Mouse (Mus musculus): ENCODE data around the gene Ccser1. TPM values are rescaled to one million over a fixed set of nuclear protein-coding genes. Genes with fewer than 3 reads are reported as not detected.

Gene Ccser1
- polyA plus RNA-seq, 1 experiment from 2014 or later = 6.6 TPM

DNA sequence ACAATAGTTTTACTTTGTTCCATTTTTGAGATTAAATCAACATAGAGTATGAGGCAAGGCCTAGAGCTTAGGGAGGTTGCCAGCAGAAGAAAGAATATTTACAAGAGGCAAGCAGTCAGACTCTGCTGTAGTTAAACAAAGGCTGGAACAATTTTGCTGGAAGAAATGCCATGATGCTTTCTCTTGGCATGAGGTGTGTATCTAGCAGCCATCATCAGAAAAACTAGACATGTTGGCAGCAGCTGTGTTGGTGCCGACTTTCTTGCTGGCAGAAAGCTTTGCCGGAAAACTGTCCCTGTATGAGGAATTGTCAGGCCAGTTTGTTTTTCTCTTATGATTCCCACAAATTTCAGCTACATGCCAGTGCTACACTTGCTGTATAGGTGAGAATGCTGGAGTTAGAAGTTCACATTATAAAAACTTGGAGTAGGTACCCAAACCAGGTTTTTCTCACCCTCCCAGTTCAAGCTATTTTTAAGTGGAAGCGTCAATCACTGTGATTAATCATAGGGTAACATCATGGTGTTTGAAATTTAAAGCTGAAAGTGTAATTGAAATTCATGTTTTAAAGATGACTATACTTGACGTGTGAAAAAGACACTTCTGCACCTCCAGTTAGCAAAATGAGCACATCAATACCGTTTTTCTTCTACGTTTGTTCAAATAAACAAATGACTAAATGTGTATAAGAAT lies 1016.5 kb downstream of the Ccser1 start:
- WGBS = 83% methylated on average over 6 of the region's 6 CpGs

DNA sequence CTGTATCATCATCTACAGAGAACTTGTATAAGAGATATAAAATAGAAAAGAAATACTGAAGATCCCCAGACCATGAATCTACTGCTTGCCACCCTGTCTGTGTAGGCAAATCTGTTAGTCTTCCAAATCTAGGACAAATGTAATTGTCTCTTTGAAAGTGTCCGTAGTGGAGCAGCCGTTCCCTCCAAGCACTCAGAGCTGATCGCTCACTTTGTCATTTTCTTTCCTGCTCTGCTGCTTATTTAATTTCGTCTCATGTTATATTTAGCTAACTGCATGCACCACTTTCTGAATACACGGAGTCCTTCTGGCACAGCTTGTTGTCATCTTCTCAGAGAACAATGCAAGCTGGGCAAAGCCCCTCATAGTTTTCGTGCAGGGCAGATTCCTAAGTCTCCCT lies 1018.6 kb downstream of the Ccser1 start:
- H3K4me2 ChIP-seq (replicated peaks; ENCODE audit: low read depth) = no peak overlapping the region
- no peaks in the 10 kb centered on the region for H3K36me3 ChIP-seq (ENCODE audit: control insufficient read depth, insufficient read depth)
- WGBS = 62% methylated on average over 6 of the region's 6 CpGs
- H3K4me1 ChIP-seq (replicated peaks; ENCODE audit: control insufficient read depth, insufficient read depth, low read length) = no peaks in the 10 kb centered on the region
- ATAC-seq = no peak
- H3K9ac ChIP-seq (ENCODE audit: low read depth, low read length) = no peak overlapping the region
- no peaks in the 10 kb centered on the region for H3K9me3 ChIP-seq (ENCODE audit: control insufficient read depth)
- H3K27ac ChIP-seq (ENCODE audit: low read depth, low read length) = no peak overlapping the region
- no peaks in the 10 kb centered on the region for H3K27me3 ChIP-seq (replicated peaks; ENCODE audit: control insufficient read depth, insufficient read depth, low read length)
- TF ChIP-seq CTCF (IDR thresholded peaks at IDR 0.05; ENCODE audit: low read depth) = no peak
- no peak overlapping the region for H3K4me3 ChIP-seq (ENCODE audit: low read depth, low read length)

More for the DNA sequence above, 1016.5 kb downstream of the Ccser1 start:
- no peaks in the 10 kb centered on the region for H3K27me3 ChIP-seq (replicated peaks; ENCODE audit: control insufficient read depth, insufficient read depth, low read length)
- no peaks in the 10 kb centered on the region for H3K36me3 ChIP-seq (ENCODE audit: control insufficient read depth, insufficient read depth)
- H3K27ac ChIP-seq (ENCODE audit: low read depth, low read length) = no peak overlapping the region
- ATAC-seq = no peak
- no peaks in the 10 kb centered on the region for H3K9me3 ChIP-seq (ENCODE audit: control insufficient read depth)
- TF ChIP-seq CTCF (IDR thresholded peaks at IDR 0.05; ENCODE audit: low read depth) = no peak
- no peak overlapping the region for H3K9ac ChIP-seq (ENCODE audit: low read depth, low read length)
- H3K4me3 ChIP-seq (ENCODE audit: low read depth, low read length) = no peak overlapping the region
- no peak overlapping the region for H3K4me2 ChIP-seq (replicated peaks; ENCODE audit: low read depth)
- H3K4me1 ChIP-seq (replicated peaks; ENCODE audit: control insufficient read depth, insufficient read depth, low read length) = no peaks in the 10 kb centered on the region

DNA sequence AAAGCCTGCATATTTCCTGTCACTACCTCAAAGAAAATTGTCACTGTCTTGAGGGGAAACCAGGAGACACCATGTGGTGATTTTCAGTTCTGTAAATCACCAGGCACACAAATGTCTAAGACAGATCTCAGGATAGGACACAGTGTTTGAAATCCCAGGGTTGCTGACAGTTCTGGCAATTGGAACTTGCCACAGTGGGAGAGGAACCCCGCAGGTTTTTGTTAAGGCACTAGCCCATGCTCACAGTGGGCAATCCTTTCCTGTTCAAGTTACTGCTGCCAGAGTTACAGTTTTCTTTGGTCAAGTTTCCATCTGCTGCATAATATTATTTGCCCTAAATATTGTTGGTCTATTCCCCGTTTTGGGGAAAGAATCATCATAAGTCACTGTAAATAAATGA lies 1024.9 kb downstream of the Ccser1 start:
- no peaks in the 10 kb centered on the region for H3K4me1 ChIP-seq (replicated peaks; ENCODE audit: control insufficient read depth, insufficient read depth, low read length)
- H3K27ac ChIP-seq (ENCODE audit: low read depth, low read length) = no peak overlapping the region
- TF ChIP-seq CTCF (IDR thresholded peaks at IDR 0.05; ENCODE audit: low read depth) = no peak
- no peaks in the 10 kb centered on the region for H3K27me3 ChIP-seq (replicated peaks; ENCODE audit: control insufficient read depth, insufficient read depth, low read length)
- WGBS = 63% methylated on average over 2 of the region's 2 CpGs
- no peak overlapping the region for H3K9ac ChIP-seq (ENCODE audit: low read depth, low read length)
- no peak overlapping the region for H3K4me2 ChIP-seq (replicated peaks; ENCODE audit: low read depth)
- no peaks in the 10 kb centered on the region for H3K9me3 ChIP-seq (ENCODE audit: control insufficient read depth)
- no peak overlapping the region for H3K4me3 ChIP-seq (ENCODE audit: low read depth, low read length)
- H3K36me3 ChIP-seq (ENCODE audit: control insufficient read depth, insufficient read depth) = no peaks in the 10 kb centered on the region
- ATAC-seq = no peak

DNA sequence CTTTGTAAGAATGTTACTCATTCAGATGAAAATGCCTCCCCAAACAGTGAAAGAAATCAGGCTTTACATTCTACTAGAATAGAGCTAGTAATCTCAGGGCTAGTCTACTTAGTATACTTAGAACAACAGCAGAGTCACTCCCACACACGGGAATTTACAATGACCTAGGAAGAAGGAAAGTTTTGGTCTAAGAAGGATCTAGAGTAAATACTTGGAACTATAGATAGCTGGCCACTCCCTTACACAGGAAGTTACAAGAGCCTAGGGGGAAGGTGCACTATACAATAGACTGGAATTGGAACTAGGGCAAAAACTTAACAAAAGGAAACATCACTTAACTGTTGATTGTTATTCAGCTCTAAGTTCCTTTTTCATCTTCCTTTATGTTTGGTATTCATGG lies 1041.7 kb downstream of the Ccser1 start:
- H3K27me3 ChIP-seq (replicated peaks; ENCODE audit: control insufficient read depth, insufficient read depth, low read length) = no peaks in the 10 kb centered on the region
- no peak overlapping the region for H3K9ac ChIP-seq (ENCODE audit: low read depth, low read length)
- H3K4me2 ChIP-seq (replicated peaks; ENCODE audit: low read depth) = no peak overlapping the region
- no peaks in the 10 kb centered on the region for H3K36me3 ChIP-seq (ENCODE audit: control insufficient read depth, insufficient read depth)
- no peak for ATAC-seq
- H3K4me1 ChIP-seq (replicated peaks; ENCODE audit: control insufficient read depth, insufficient read depth, low read length) = no peaks in the 10 kb centered on the region
- H3K27ac ChIP-seq (ENCODE audit: low read depth, low read length) = no peak overlapping the region
- H3K4me3 ChIP-seq (ENCODE audit: low read depth, low read length) = no peak overlapping the region
- TF ChIP-seq CTCF (IDR thresholded peaks at IDR 0.05; ENCODE audit: low read depth) = no peak
- 26% methylated on average over 1 of the region's 1 CpGs for WGBS
- no peaks in the 10 kb centered on the region for H3K9me3 ChIP-seq (ENCODE audit: control insufficient read depth)

DNA sequence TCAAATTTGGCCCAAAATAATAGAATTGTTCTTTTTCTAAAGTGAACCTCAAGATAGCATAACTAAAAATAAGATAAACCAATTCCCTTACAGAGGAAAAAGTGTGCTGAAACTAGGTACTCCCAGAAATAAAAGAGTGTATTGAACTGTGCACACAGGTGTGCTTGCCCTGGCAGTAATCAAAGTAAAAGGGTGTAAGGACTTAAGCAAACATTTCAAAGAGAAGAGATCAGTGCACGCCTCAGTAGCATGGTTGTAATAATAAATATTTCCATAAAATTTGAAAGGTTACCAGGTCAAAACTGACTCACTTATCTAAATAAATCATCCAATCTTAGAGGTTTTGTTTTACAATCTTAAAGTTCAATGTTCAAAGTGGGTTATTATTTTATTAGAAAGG lies 1083.8 kb downstream of the Ccser1 start:
- no peak for ATAC-seq
- Histone ChIP-seq H3K27me3 (replicated peaks; ENCODE audit: control insufficient read depth, insufficient read depth, low read length) (no peaks in the 10 kb centered on the region), H3K9ac (ENCODE audit: low read depth, low read length) (no peak overlapping the region), H3K4me1 (replicated peaks; ENCODE audit: control insufficient read depth, insufficient read depth, low read length) (no peaks in the 10 kb centered on the region), H3K27ac (ENCODE audit: low read depth, low read length) (no peak overlapping the region), H3K4me3 (ENCODE audit: low read depth, low read length) (no peak overlapping the region), H3K4me2 (replicated peaks; ENCODE audit: low read depth) (no peak overlapping the region), H3K9me3 (ENCODE audit: control insufficient read depth) (no peaks in the 10 kb centered on the region), H3K36me3 (ENCODE audit: control insufficient read depth, insufficient read depth) (no peaks in the 10 kb centered on the region)
- no peak for TF ChIP-seq CTCF (IDR thresholded peaks at IDR 0.05; ENCODE audit: low read depth)
- WGBS = 27% methylated on average over 1 of the region's 1 CpGs

DNA sequence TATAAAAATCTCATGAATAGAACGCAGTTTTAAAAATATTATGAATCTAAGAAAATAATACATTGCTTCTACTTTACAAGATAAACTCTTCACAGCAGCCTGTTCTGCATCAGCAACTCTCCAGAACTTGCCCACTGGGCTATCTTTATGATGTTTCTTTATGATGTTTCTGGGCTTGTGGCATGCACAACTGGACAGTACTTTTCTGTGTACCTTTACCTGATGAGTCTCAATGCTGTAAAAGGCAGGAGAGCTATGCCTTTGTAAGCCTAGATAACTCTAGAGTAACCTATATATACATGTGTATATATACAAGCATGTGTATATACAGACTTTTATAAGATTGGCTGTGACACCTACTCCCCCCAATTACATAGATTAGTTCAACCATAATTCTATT lies 1084.4 kb downstream of the Ccser1 start:
- H3K9ac ChIP-seq (ENCODE audit: low read depth, low read length) = no peak overlapping the region
- ATAC-seq = no peak
- 38% methylated on average over 1 of the region's 1 CpGs for WGBS

More for the DNA sequence above, 1084.4 kb downstream of the Ccser1 start:
- H3K4me2 ChIP-seq (replicated peaks; ENCODE audit: low read depth) = no peak overlapping the region
- TF ChIP-seq CTCF (IDR thresholded peaks at IDR 0.05; ENCODE audit: low read depth) = no peak
- no peaks in the 10 kb centered on the region for H3K9me3 ChIP-seq (ENCODE audit: control insufficient read depth)
- H3K4me3 ChIP-seq (ENCODE audit: low read depth, low read length) = no peak overlapping the region
- H3K36me3 ChIP-seq (ENCODE audit: control insufficient read depth, insufficient read depth) = no peaks in the 10 kb centered on the region
- H3K27me3 ChIP-seq (replicated peaks; ENCODE audit: control insufficient read depth, insufficient read depth, low read length) = no peaks in the 10 kb centered on the region
- no peaks in the 10 kb centered on the region for H3K4me1 ChIP-seq (replicated peaks; ENCODE audit: control insufficient read depth, insufficient read depth, low read length)
- no peak overlapping the region for H3K27ac ChIP-seq (ENCODE audit: low read depth, low read length)

Measured in intestine, postnatal 0 days (tissue).